Mouse (Mus musculus): ENCODE measurements around the gene Rhox8. TPM values are rescaled to one million over a fixed set of nuclear protein-coding genes. Genes with fewer than 3 reads are reported as not detected.

The Rhox8 gene
- polyA plus RNA-seq (2015; fragmentation: Nextera tagmentation; extraction: Ambion mirVana) = 0.10 and 0.35 TPM in 2 replicates

DNA sequence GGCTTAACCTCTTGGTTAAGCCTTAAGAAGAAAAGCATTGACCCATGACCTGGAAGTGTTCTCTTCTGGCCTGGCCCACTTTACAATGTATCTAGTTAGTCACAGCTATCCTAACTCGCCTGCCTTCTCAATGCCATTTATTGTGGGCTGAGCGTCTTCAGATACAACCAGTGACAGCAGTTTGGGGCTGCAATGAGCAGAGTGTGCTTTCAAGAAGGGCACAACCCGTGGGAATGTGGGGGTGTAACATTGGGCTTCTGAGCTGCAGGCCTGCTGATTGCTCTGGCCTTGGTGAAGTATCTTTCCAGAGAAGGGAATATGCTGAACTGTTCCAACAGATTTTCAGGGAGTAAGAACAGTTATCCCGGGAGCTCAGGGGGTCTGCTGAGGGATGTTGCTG lies at the start of gene Rhox8:
Rhox8 (minus strand) TSS at position 101 of the 400 bp plus-strand sequence.

DNA sequence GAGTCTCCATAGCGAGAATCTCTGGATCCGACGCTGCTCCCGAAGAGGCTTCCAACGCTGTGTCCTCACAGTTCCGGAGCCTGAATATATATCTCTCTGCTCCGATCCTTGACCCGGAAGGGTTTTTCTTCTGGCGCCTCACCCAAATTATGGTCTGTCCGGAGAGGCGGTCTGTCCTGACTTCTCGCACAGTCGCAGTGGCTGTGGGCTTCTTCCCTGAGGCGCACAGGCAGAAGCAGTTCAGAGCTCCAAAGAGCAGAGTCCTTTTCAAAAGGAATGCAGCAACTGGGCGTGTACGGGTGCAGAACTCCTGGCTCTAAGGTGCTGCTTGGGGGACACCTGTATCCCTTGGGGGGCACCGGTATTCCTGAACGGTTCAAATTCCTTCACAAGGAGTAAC lies 22.9 kb upstream of the Rhox8 start, which contains the start of gene Rhox9:
Rhox9 (minus strand) TSS at position 101 of the 400 bp plus-strand sequence.

DNA sequence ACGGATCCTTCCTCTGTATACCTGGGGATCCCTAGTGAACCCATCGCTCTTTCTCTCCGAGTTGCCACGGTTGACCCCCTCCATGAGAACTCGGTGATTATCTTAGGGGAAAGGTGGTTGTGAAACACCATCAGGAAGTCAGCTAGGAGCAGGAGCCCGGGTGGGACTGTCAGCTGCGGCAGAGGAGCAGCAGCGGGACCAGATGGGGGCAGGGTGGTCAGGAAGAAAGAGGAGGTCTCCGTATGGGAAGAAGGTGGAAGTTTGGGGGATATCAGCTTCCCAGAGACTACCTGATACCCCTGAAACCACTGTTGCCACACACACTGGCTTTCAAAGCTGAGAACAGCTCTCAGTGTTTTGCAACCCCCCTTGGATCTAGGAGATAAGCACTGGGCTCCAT lies 18.4 kb upstream of the Rhox8 start, which contains the start of gene Rhox7b:
Rhox7b (minus strand) TSS at position 101 of the 400 bp plus-strand sequence.

DNA sequence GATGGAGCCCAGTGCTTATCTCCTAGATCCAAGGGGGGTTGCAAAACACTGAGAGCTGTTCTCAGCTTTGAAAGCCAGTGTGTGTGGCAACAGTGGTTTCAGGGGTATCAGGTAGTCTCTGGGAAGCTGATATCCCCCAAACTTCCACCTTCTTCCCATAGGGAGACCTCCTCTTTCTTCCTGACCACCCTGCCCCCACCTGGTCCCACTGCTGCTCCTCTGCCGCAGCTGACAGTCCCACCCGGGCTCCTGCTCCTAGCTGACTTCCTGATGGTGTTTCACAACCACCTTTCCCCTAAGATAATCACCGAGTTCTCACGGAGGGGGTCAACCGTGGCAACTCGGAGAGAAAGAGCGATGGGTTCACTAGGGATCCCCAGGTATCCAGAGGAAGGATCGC lies 47.4 kb downstream of the Rhox8 start, which contains the start of gene Rhox7a:
Rhox7a (plus strand) TSS at position 301 of the 400 bp plus-strand sequence.

DNA sequence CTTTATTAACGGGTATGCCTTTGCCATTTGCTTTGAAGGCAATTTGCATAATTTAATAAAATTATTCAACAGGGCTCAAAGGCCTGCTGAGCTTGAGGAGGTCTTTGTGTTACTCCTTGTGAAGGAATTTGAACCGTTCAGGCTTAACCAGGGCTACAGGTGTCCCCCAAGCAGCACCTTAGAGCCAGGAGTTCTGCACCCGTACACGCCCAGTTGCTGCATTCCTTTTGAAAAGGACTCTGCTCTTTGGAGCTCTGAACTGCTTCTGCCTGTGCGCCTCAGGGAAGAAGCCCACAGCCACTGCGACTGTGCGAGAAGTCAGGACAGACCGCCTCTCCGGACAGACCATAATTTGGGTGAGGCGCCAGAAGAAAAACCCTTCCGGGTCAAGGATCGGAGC lies 52.1 kb downstream of the Rhox8 start, which contains the start of gene Rhox6:
Rhox6 (plus strand) TSS at position 301 of the 400 bp plus-strand sequence.

Other genes starting within 250 kb of the Rhox8 start
- gene Rhox2g, start 235.5 kb downstream of the Rhox8 start, polyA plus RNA-seq (2015; fragmentation: Nextera tagmentation; extraction: Ambion mirVana) = not detected in 2 replicates
- not detected in 2 replicates for gene Rhox4g, start 227.6 kb downstream of the Rhox8 start, polyA plus RNA-seq (2015; fragmentation: Nextera tagmentation; extraction: Ambion mirVana)
- not detected in 2 replicates for gene Rhox3h, start 210.2 kb downstream of the Rhox8 start, polyA plus RNA-seq (2015; fragmentation: Nextera tagmentation; extraction: Ambion mirVana)
- not detected in 2 replicates for gene Rhox2h, start 205.7 kb downstream of the Rhox8 start, polyA plus RNA-seq (2015; fragmentation: Nextera tagmentation; extraction: Ambion mirVana)
- gene Rhox5, start 74.1 kb downstream of the Rhox8 start, polyA plus RNA-seq (2015; fragmentation: Nextera tagmentation; extraction: Ambion mirVana) = 0.20 and 0.65 TPM in 2 replicates
- not detected in 2 replicates for gene Rhox6, start 52.0 kb downstream of the Rhox8 start, polyA plus RNA-seq (2015; fragmentation: Nextera tagmentation; extraction: Ambion mirVana)
- gene Rhox7a, start 47.3 kb downstream of the Rhox8 start, polyA plus RNA-seq (2015; fragmentation: Nextera tagmentation; extraction: Ambion mirVana) = not detected in 2 replicates
- not detected in 2 replicates for gene Rhox7b, start 18.3 kb upstream of the Rhox8 start, polyA plus RNA-seq (2015; fragmentation: Nextera tagmentation; extraction: Ambion mirVana)
- not detected in 2 replicates for gene Rhox9, start 22.8 kb upstream of the Rhox8 start, polyA plus RNA-seq (2015; fragmentation: Nextera tagmentation; extraction: Ambion mirVana)
- not detected in 2 replicates for gene Btg1-ps1, start 139.9 kb upstream of the Rhox8 start, polyA plus RNA-seq (2015; fragmentation: Nextera tagmentation; extraction: Ambion mirVana)
- gene Btg1-ps2, start 164.2 kb upstream of the Rhox8 start, polyA plus RNA-seq (2015; fragmentation: Nextera tagmentation; extraction: Ambion mirVana) = not detected in 2 replicates
- gene Rhox10, start 187.5 kb upstream of the Rhox8 start, polyA plus RNA-seq (2015; fragmentation: Nextera tagmentation; extraction: Ambion mirVana) = not detected in 2 replicates
- not detected in 2 replicates for gene Rhox11, start 206.2 kb upstream of the Rhox8 start, polyA plus RNA-seq (2015; fragmentation: Nextera tagmentation; extraction: Ambion mirVana)
- not detected in 2 replicates for gene Rhox12, start 232.0 kb upstream of the Rhox8 start, polyA plus RNA-seq (2015; fragmentation: Nextera tagmentation; extraction: Ambion mirVana)
- gene Rhox13, start 242.3 kb upstream of the Rhox8 start, polyA plus RNA-seq (2015; fragmentation: Nextera tagmentation; extraction: Ambion mirVana) = not detected in 2 replicates